Comparison of ENCODE assay signal across 16 mouse cellular contexts in genomic region chr9:101342887-101343286, GRCm38 (mm10).
DNase-seq lines count a peak whose midpoint lies in the region; ATAC-seq and TF ChIP-seq lines count a peak whose summit lies in the region.
"Had no signal": no experiment of that assay in that cellular context is flagged by ENCODE, and none has a peak within 500 bp of the region (broad histone marks: within the 10 kb centered on the region; RNA-seq: fewer than 3 reads in every experiment).

No protein-coding gene starts in this region.

- WGBS in forebrain, embryonic 15.5 days = 53% methylated on average over 5 of the region's 5 CpGs
- 90% methylated on average over 5 of the region's 5 CpGs for WGBS in forebrain, embryonic 10.5 days
- 71% methylated on average over 5 of the region's 5 CpGs for WGBS in lung, adult 2 months

- H3K4me2 ChIP-seq in forebrain, embryonic 15.5 days (replicated peaks) = no peak overlapping the region
- H3K4me2 ChIP-seq: heart, embryonic 13.5 days had no signal

- no peaks in the 10 kb centered on the region for H3K36me3 ChIP-seq in forebrain, embryonic 15.5 days
- H3K36me3 ChIP-seq in forebrain, embryonic 10.5 days (replicated peaks) = no peaks in the 10 kb centered on the region
- H3K36me3 ChIP-seq: heart, embryonic 13.5 days had no signal

- TF ChIP-seq CTCF in lung, adult 2 months (IDR thresholded peaks at IDR 0.05; ENCODE audit: insufficient read depth, low read length) = no peak

- no peak overlapping the region for H3K4me3 ChIP-seq in forebrain, embryonic 15.5 days
- no peak overlapping the region for H3K4me3 ChIP-seq in forebrain, embryonic 10.5 days
- H3K4me3 ChIP-seq in lung, adult 2 months (replicated peaks; ENCODE audit: extremely low read depth, low read depth, low read length) = no peak overlapping the region
- H3K4me3 ChIP-seq: heart, embryonic 13.5 days; megakaryocyte, embryonic 14.5 days had no signal

- no peaks in the 10 kb centered on the region for H3K27me3 ChIP-seq in forebrain, embryonic 15.5 days
- no peaks in the 10 kb centered on the region for H3K27me3 ChIP-seq in forebrain, embryonic 10.5 days (ENCODE audit: poor library complexity, severe bottlenecking)
- H3K27me3 ChIP-seq: heart, embryonic 13.5 days; megakaryocyte, embryonic 14.5 days had no signal

- no peaks in the 10 kb centered on the region for H3K9me3 ChIP-seq in forebrain, embryonic 15.5 days
- H3K9me3 ChIP-seq in forebrain, embryonic 10.5 days = no peaks in the 10 kb centered on the region
- H3K9me3 ChIP-seq: heart, embryonic 13.5 days; megakaryocyte, embryonic 14.5 days had no signal

- no peak for DNase-seq in forebrain, embryonic 10.5 days (ENCODE audit: extremely low spot score, low spot score)
- peak; percentile 10 for DNase-seq in lung, postnatal 25 days (ENCODE audit: low spot score)
- DNase-seq in lung, adult 2 months = no peak
- peak; percentile 9 for DNase-seq in adrenal gland, postnatal 14 days
- DNase-seq in fibroblast of lung, adult 2 months (ENCODE audit: low read depth) = peak; percentile 8
- DNase-seq in thymus, postnatal 0 days (ENCODE audit: low spot score) = no peak
- DNase-seq in embryo, embryonic 11 days = no peak
- DNase-seq: cerebellum, adult 9-11 months; gastrocnemius, postnatal 25 days; heart, postnatal 4 days; right cerebral cortex, postnatal 25 days had no signal

- H3K27ac ChIP-seq in forebrain, embryonic 15.5 days (replicated peaks) = no peak overlapping the region
- H3K27ac ChIP-seq in forebrain, embryonic 10.5 days = no peak overlapping the region
- H3K27ac ChIP-seq: heart, embryonic 13.5 days had no signal

- H3K4me1 ChIP-seq in forebrain, embryonic 15.5 days = peaks cover 11% of the 10 kb centered on the region; the same call in 1 of the 2 replicates
- H3K4me1 ChIP-seq in forebrain, embryonic 10.5 days = no peaks in the 10 kb centered on the region
- no peaks in the 10 kb centered on the region for H3K4me1 ChIP-seq in lung, adult 2 months (ENCODE audit: control insufficient read depth, insufficient read depth, low read length)
- H3K4me1 ChIP-seq: megakaryocyte, embryonic 14.5 days had no signal

- peak; percentile 70 for ATAC-seq in forebrain, embryonic 15.5 days (replicated peaks)
- ATAC-seq: CD4-positive, CD25-positive, alpha-beta regulatory T cell, adult 4 months; midbrain, embryonic 16.5 days had no signal

- TF ChIP-seq POLR2A in lung, adult 2 months (IDR thresholded peaks at IDR 0.05; ENCODE audit: borderline replicate concordance, extremely low read depth, low read depth, low read length) = no peak

- H3K9ac ChIP-seq in forebrain, embryonic 15.5 days (replicated peaks) = no peak overlapping the region
- H3K9ac ChIP-seq: heart, embryonic 13.5 days had no signal

Comparison
In these comparisons a context has a peak if more than half of its experiments do, and no peak if none do; other contexts are left out.
1. DNase-seq: peak in lung, postnatal 25 days (single experiment), adrenal gland, postnatal 14 days (single experiment) and fibroblast of lung, adult 2 months (single experiment); none in forebrain, embryonic 10.5 days (single experiment), lung, adult 2 months (single experiment), thymus, postnatal 0 days (single experiment) and embryo, embryonic 11 days (single experiment).